Mouse (Mus musculus): ENCODE results near the gene Gm49320.
A peak's percentile ranks its signal among the peaks of the same experiment; 100 is the strongest.

The Gm49320 gene

GRCm38 (mm10) chr8:4238434-4239192 is at the start of gene Gm49320, which contains the start of gene Map2k7:
Gm49320 (plus strand) TSS chr8:4238865.
Map2k7 (plus strand) TSS chr8:4238740.
- peak; percentile 100 for DNase-seq (ENCODE audit: low spot score)

- DNase-seq (ENCODE audit: low spot score) = no peak
These were observed 49.5 kb upstream of the Gm49320 start for GRCm38 (mm10) chr8:4189031-4189722.

GRCm38 (mm10) chr8:4192305-4192704 is 46.4 kb upstream of the Gm49320 start:
- DNase-seq (ENCODE audit: low spot score) = no peak

GRCm38 (mm10) chr8:4192807-4193587 is 45.7 kb upstream of the Gm49320 start:
- DNase-seq (ENCODE audit: low spot score) = peak; percentile 90

GRCm38 (mm10) chr8:4193588-4193894 is 45.1 kb upstream of the Gm49320 start:
- no peak for DNase-seq (ENCODE audit: low spot score)

- no peak for DNase-seq (ENCODE audit: low spot score)
These were observed 37.3 kb upstream of the Gm49320 start for GRCm38 (mm10) chr8:4201321-4201720.

- no peak for DNase-seq (ENCODE audit: low spot score)
These were observed 33.2 kb upstream of the Gm49320 start for GRCm38 (mm10) chr8:4205246-4206123.

GRCm38 (mm10) chr8:4206182-4207015 is 32.3 kb upstream of the Gm49320 start:
- DNase-seq (ENCODE audit: low spot score) = no peak

- DNase-seq (ENCODE audit: low spot score) = no peak
These were observed 31.7 kb upstream of the Gm49320 start for GRCm38 (mm10) chr8:4207016-4207350.

- no peak for DNase-seq (ENCODE audit: low spot score)
These were observed 27.6 kb upstream of the Gm49320 start for GRCm38 (mm10) chr8:4211097-4211496.

- DNase-seq (ENCODE audit: low spot score) = no peak
These were observed 25.9 kb upstream of the Gm49320 start for GRCm38 (mm10) chr8:4212809-4213209.

GRCm38 (mm10) chr8:4213210-4214005 is 25.3 kb upstream of the Gm49320 start:
- peak; percentile 62 for DNase-seq (ENCODE audit: low spot score)

GRCm38 (mm10) chr8:4214006-4214980 is 24.4 kb upstream of the Gm49320 start:
- DNase-seq (ENCODE audit: low spot score) = peak; percentile 77

- DNase-seq (ENCODE audit: low spot score) = no peak
These were observed 22.4 kb upstream of the Gm49320 start for GRCm38 (mm10) chr8:4216296-4216695.

- DNase-seq (ENCODE audit: low spot score) = no peak
These were observed 21.7 kb upstream of the Gm49320 start, which contains the start of gene Prr36 for GRCm38 (mm10) chr8:4216791-4217621. Prr36 (minus strand) TSS chr8:4217459.

- no peak for DNase-seq (ENCODE audit: low spot score)
These were observed 19.0 kb upstream of the Gm49320 start for GRCm38 (mm10) chr8:4219617-4220016.

- DNase-seq (ENCODE audit: low spot score) = no peak
These were observed 16.6 kb upstream of the Gm49320 start for GRCm38 (mm10) chr8:4222059-4222458.

- no peak for DNase-seq (ENCODE audit: low spot score)
These were observed 12.3 kb upstream of the Gm49320 start for GRCm38 (mm10) chr8:4226323-4226722.
